Comparison of ENCODE assay signal across 8 mouse cellular contexts in the genomic region with DNA sequence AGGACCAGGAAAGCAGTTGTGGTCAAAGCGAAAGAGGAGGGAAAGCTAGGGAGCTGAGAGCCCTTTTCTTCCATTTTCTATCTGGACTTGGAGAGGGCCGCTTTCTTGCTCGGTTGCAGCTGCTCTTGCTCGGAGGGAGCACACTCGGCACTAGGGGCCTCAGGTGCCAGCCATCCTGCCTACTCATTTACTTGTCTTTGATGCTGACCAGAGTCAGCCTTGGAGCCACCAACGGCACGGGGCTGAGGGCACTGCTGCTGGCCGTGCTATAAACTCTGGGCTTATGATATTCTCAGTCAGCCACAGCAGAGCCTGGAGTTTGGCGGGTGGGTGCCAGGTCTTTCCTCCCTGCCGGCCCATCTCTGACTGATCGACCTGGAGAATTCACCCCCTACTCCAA. TPM values are rescaled to one million over a fixed set of nuclear protein-coding genes. Genes with fewer than 3 reads are reported as not detected.
DNase-seq lines count a peak whose midpoint lies in the region; ATAC-seq lines count a peak whose summit lies in the region.

No protein-coding gene starts in this region.

- ATAC-seq in megakaryocyte, adult 5-6 weeks (ENCODE audit: poor library complexity, severe bottlenecking), result no peak
- ATAC-seq in hindbrain, embryonic 13.5 days (ENCODE audit: low FRiP score), result no peak
- peak; percentile 7; the same call in 1 of the 2 replicates for ATAC-seq in midbrain, embryonic 13.5 days

- no peaks in the 10 kb centered on the region for H3K9me3 ChIP-seq in megakaryocyte, embryonic 14.5 days
- H3K9me3 ChIP-seq in hindbrain, embryonic 13.5 days, result no peaks in the 10 kb centered on the region
- H3K9me3 ChIP-seq in midbrain, embryonic 13.5 days, result no peaks in the 10 kb centered on the region

- no peaks in the 10 kb centered on the region for H3K27me3 ChIP-seq in megakaryocyte, embryonic 14.5 days (replicated peaks)
- no peaks in the 10 kb centered on the region for H3K27me3 ChIP-seq in hindbrain, embryonic 13.5 days
- H3K27me3 ChIP-seq in midbrain, embryonic 13.5 days, result no peaks in the 10 kb centered on the region

- H3K4me3 ChIP-seq in megakaryocyte, embryonic 14.5 days (replicated peaks), result peak overlapping the region; percentile 98
- H3K4me3 ChIP-seq in hindbrain, embryonic 13.5 days, result peak overlapping the region; percentile 78
- H3K4me3 ChIP-seq in midbrain, embryonic 13.5 days (replicated peaks), result peak overlapping the region; percentile 65

- WGBS in hindbrain, embryonic 13.5 days, result under 1% methylated on average over 11 of the region's 11 CpGs
- WGBS in midbrain, embryonic 13.5 days, result 2% methylated on average over 11 of the region's 11 CpGs

- H3K9ac ChIP-seq in hindbrain, embryonic 13.5 days, result peak overlapping the region; percentile 90
- peak overlapping the region; percentile 91 for H3K9ac ChIP-seq in midbrain, embryonic 13.5 days (replicated peaks)

- peak overlapping the region; percentile 75 for H3K4me2 ChIP-seq in hindbrain, embryonic 13.5 days
- peak overlapping the region; percentile 76 for H3K4me2 ChIP-seq in midbrain, embryonic 13.5 days (replicated peaks)

- peaks cover 47% of the 10 kb centered on the region for H3K36me3 ChIP-seq in megakaryocyte, embryonic 14.5 days (replicated peaks; ENCODE audit: low read length)
- H3K36me3 ChIP-seq in hindbrain, embryonic 13.5 days, result no peaks in the 10 kb centered on the region
- no peaks in the 10 kb centered on the region for H3K36me3 ChIP-seq in midbrain, embryonic 13.5 days

- H3K4me1 ChIP-seq in megakaryocyte, embryonic 14.5 days, result peaks cover 82% of the 10 kb centered on the region
- peaks cover 77% of the 10 kb centered on the region for H3K4me1 ChIP-seq in hindbrain, embryonic 13.5 days (replicated peaks)
- peaks cover 76% of the 10 kb centered on the region for H3K4me1 ChIP-seq in midbrain, embryonic 13.5 days (replicated peaks)

- H3K27ac ChIP-seq in hindbrain, embryonic 13.5 days, result peak overlapping the region; percentile 98
- H3K27ac ChIP-seq in midbrain, embryonic 13.5 days, result peak overlapping the region; percentile 98

- peak; percentile 60 for DNase-seq in adrenal gland, postnatal 14 days
- no peak for DNase-seq in adrenal gland, postnatal 4 days (ENCODE audit: low spot score in 2 of 2)
- DNase-seq in left cerebral cortex, postnatal 36 days (ENCODE audit: low spot score in 2 of 2), result no peak
- no peak for DNase-seq in urinary bladder, postnatal 36 days (ENCODE audit: low spot score in 2 of 2)

- intact Hi-C loops in left cerebral cortex, postnatal 36 days (cut with DNase I), result loop anchor here (5.0 kb wide), 1 partner anchor 57 kb away; no protein-coding TSS in a partner anchor

RNA-seq across cellular contexts. Expression of gene Sema4b, which starts 12.2 kb away (rescaled TPM):
- 46.9 and 57.0 TPM in 2 replicates for total RNA-seq in adrenal gland, postnatal 14 days (2021)
- 10 to 100 TPM; 62.1 to 66.9 TPM for total RNA-seq in adrenal gland, postnatal 4 days (2021)
- 30.8 and 31.0 TPM in 2 replicates for polyA plus RNA-seq in megakaryocyte, embryonic 14.5 days (2012; ENCODE audit: insufficient read depth, low replicate concordance)
- total RNA-seq in megakaryocyte, adult 5-6 weeks (2015), result 10.1 and 13.7 TPM in 2 replicates
- 10.5 and 11.1 TPM in 2 replicates for total RNA-seq in megakaryocyte, adult 5-6 weeks (2017)
- polyA plus RNA-seq in hindbrain, embryonic 13.5 days (2015; fragmentation: Nextera tagmentation; extraction: Ambion mirVana), result 23.9 and 26.5 TPM in 2 replicates
- 22.8 and 24.0 TPM in 2 replicates for polyA plus RNA-seq in midbrain, embryonic 13.5 days (2015; fragmentation: Nextera tagmentation; extraction: Ambion mirVana)
- 10 to 100 TPM; 16.9 to 19.1 TPM for total RNA-seq in left cerebral cortex, postnatal 36 days (2021)

RNA-seq across cellular contexts. Expression of gene Cib1, which starts 33.8 kb away (rescaled TPM):
- 52.9 and 59.6 TPM in 2 replicates for total RNA-seq in adrenal gland, postnatal 14 days (2021)
- total RNA-seq in adrenal gland, postnatal 4 days (2021), result 10 to 100 TPM; 50.5 to 52.1 TPM
- polyA plus RNA-seq in megakaryocyte, embryonic 14.5 days (2012; ENCODE audit: insufficient read depth, low replicate concordance), result 42.4 and 54.0 TPM in 2 replicates
- 107 and 134 TPM in 2 replicates for total RNA-seq in megakaryocyte, adult 5-6 weeks (2015)
- total RNA-seq in megakaryocyte, adult 5-6 weeks (2017), result 86.5 and 98.1 TPM in 2 replicates
- 35.0 and 38.1 TPM in 2 replicates for polyA plus RNA-seq in hindbrain, embryonic 13.5 days (2015; fragmentation: Nextera tagmentation; extraction: Ambion mirVana)
- 30.1 and 38.1 TPM in 2 replicates for polyA plus RNA-seq in midbrain, embryonic 13.5 days (2015; fragmentation: Nextera tagmentation; extraction: Ambion mirVana)
- total RNA-seq in left cerebral cortex, postnatal 36 days (2021), result 10 to 100 TPM; 21.7 to 21.8 TPM

RNA-seq across cellular contexts. Expression of gene Gdpgp1, which starts 33.8 kb away (rescaled TPM):
- 2.7 and 3.9 TPM in 2 replicates for total RNA-seq in adrenal gland, postnatal 14 days (2021)
- 1 to 10 TPM; 5.0 to 5.1 TPM for total RNA-seq in adrenal gland, postnatal 4 days (2021)
- polyA plus RNA-seq in megakaryocyte, embryonic 14.5 days (2012; ENCODE audit: insufficient read depth, low replicate concordance), result 1.6 and 7.0 TPM in 2 replicates
- 5.2 and 5.4 TPM in 2 replicates for total RNA-seq in megakaryocyte, adult 5-6 weeks (2015)
- 1.9 and 2.7 TPM in 2 replicates for total RNA-seq in megakaryocyte, adult 5-6 weeks (2017)
- 4.1 and 5.3 TPM in 2 replicates for polyA plus RNA-seq in hindbrain, embryonic 13.5 days (2015; fragmentation: Nextera tagmentation; extraction: Ambion mirVana)
- polyA plus RNA-seq in midbrain, embryonic 13.5 days (2015; fragmentation: Nextera tagmentation; extraction: Ambion mirVana), result 4.2 and 4.3 TPM in 2 replicates
- 1 to 10 TPM; 6.0 to 6.6 TPM for total RNA-seq in left cerebral cortex, postnatal 36 days (2021)

RNA-seq across cellular contexts. Expression of gene Ttll13, which starts 47.3 kb away (rescaled TPM):
- 0.83 and 1.0 TPM in 2 replicates for total RNA-seq in adrenal gland, postnatal 14 days (2021)
- total RNA-seq in adrenal gland, postnatal 4 days (2021), result 1 to 10 TPM; 3.2 to 4.5 TPM
- 0.11 TPM in 1 of 2 replicates, not detected in the other for polyA plus RNA-seq in megakaryocyte, embryonic 14.5 days (2012; ENCODE audit: insufficient read depth, low replicate concordance)
- 0.07 TPM in 1 of 2 replicates, not detected in the other for total RNA-seq in megakaryocyte, adult 5-6 weeks (2015)
- total RNA-seq in megakaryocyte, adult 5-6 weeks (2017), result 0.12 TPM in 1 of 2 replicates, not detected in the other
- 1.7 and 2.1 TPM in 2 replicates for polyA plus RNA-seq in hindbrain, embryonic 13.5 days (2015; fragmentation: Nextera tagmentation; extraction: Ambion mirVana)
- polyA plus RNA-seq in midbrain, embryonic 13.5 days (2015; fragmentation: Nextera tagmentation; extraction: Ambion mirVana), result 1.9 and 2.0 TPM in 2 replicates
- total RNA-seq in left cerebral cortex, postnatal 36 days (2021), result 1 to 10 TPM; 1.7 to 1.8 TPM
